Mouse (Mus musculus): Measurements from ENCODE around the gene Gm29427.
"Not testable (repeated sequence)": the region's sequence is repeated elsewhere in the genome, so short reads cannot be mapped to it uniquely, and the experiment has no call there.

Gm29427 gene

GRCm38 (mm10) chr1:130678551-130678950 lies 37.0 kb downstream of the Gm29427 start:
- intact Hi-C loops (cut with DNase I): no loop called here

- intact Hi-C loops (cut with DNase I): not testable (repeated sequence)
Observed at GRCm38 (mm10) chr1:130663576-130663975, 52.0 kb downstream of the Gm29427 start.

GRCm38 (mm10) chr1:130661454-130661853 lies 54.1 kb downstream of the Gm29427 start, which contains the start of gene C4bp:
Gene C4bp, minus strand, starts transcription at chr1:130661632.
- intact Hi-C loops (cut with DNase I): no loop called here

- intact Hi-C loops (cut with DNase I): not testable (repeated sequence)
Observed at GRCm38 (mm10) chr1:130659641-130660040, 56.0 kb downstream of the Gm29427 start.

- intact Hi-C loops (cut with DNase I): no loop called here
Observed at GRCm38 (mm10) chr1:130644103-130644502, 71.5 kb downstream of the Gm29427 start.

- intact Hi-C loops (cut with DNase I): no loop called here
Observed at GRCm38 (mm10) chr1:130640967-130641366, 74.6 kb downstream of the Gm29427 start.

- intact Hi-C loops (cut with DNase I): no loop called here
Observed at GRCm38 (mm10) chr1:130633761-130634410, 81.7 kb downstream of the Gm29427 start.

GRCm38 (mm10) chr1:130633316-130633715 lies 82.3 kb downstream of the Gm29427 start:
- intact Hi-C loops (cut with DNase I): no loop called here

GRCm38 (mm10) chr1:130629521-130629920 lies 86.1 kb downstream of the Gm29427 start, which contains the start of gene Zp3r:
Gene Zp3r, minus strand, starts transcription at chr1:130629621.
- intact Hi-C loops (cut with DNase I): no loop called here
